Mouse (Mus musculus) gastrocnemius, adult 18-20 months (tissue): ENCODE data around the gene Prr22. TPM values are rescaled to one million over a fixed set of nuclear protein-coding genes. Genes with fewer than 3 reads are reported as not detected.
A peak's percentile ranks its signal among the peaks of the same experiment; 100 is the strongest.

Experiments
- DNase-seq: peaks from one replicate; pipeline ENCODE4 v3.0.0; 2021; ENCODE audit warnings: low spot score
- long read RNA-seq, 2 experiments: library from polyadenylated mRNA; stranded (forward); transcript quantifications; one replicate each; pipeline ENCODE4 v2.0.0; 2021
- total RNA-seq, 2 experiments: library from RNA; stranded (reverse); gene quantifications; 2 replicates each; pipeline ENCODE4 v1.2.3; 2021

The Prr22 gene
- total RNA-seq, result under 1 TPM; 0.16 to 0.28 TPM
- long read RNA-seq, experiment 1, result 0 reads
- long read RNA-seq, experiment 2, result 0 reads

GRCm38 (mm10) chr17:56769950-56770349 lies at the start of gene Prr22:
TSS of gene Prr22 (plus strand) at chr17:56770250.
- no peak for DNase-seq

GRCm38 (mm10) chr17:56722441-56722840 lies 47.6 kb upstream of the Prr22 start:
- peak; percentile 56 for DNase-seq

GRCm38 (mm10) chr17:56723419-56724161 lies 46.5 kb upstream of the Prr22 start:
- no peak for DNase-seq

- no peak for DNase-seq
Measured at GRCm38 (mm10) chr17:56727029-56727649, 42.9 kb upstream of the Prr22 start.

- DNase-seq, result no peak
Measured at GRCm38 (mm10) chr17:56727659-56728058, 42.4 kb upstream of the Prr22 start.

GRCm38 (mm10) chr17:56728117-56728516 lies 41.9 kb upstream of the Prr22 start:
- no peak for DNase-seq

GRCm38 (mm10) chr17:56729151-56729550 lies 40.9 kb upstream of the Prr22 start:
- no peak for DNase-seq

- no peak for DNase-seq
Measured at GRCm38 (mm10) chr17:56729656-56730055, 40.4 kb upstream of the Prr22 start.

GRCm38 (mm10) chr17:56736534-56736933 lies 33.5 kb upstream of the Prr22 start:
- no peak for DNase-seq

GRCm38 (mm10) chr17:56738221-56738620 lies 31.8 kb upstream of the Prr22 start:
- no peak for DNase-seq

- no peak for DNase-seq
Measured at GRCm38 (mm10) chr17:56740118-56740787, 29.8 kb upstream of the Prr22 start.

GRCm38 (mm10) chr17:56740788-56741160 lies 29.3 kb upstream of the Prr22 start:
- no peak for DNase-seq

- no peak for DNase-seq
Measured at GRCm38 (mm10) chr17:56744173-56744572, 25.9 kb upstream of the Prr22 start.

GRCm38 (mm10) chr17:56751404-56752072 lies 18.5 kb upstream of the Prr22 start:
- no peak for DNase-seq

GRCm38 (mm10) chr17:56753452-56753851 lies 16.6 kb upstream of the Prr22 start:
- no peak for DNase-seq

- DNase-seq, result no peak
Measured at GRCm38 (mm10) chr17:56754271-56755185, 15.5 kb upstream of the Prr22 start.

- peak; percentile 44 for DNase-seq
Measured at GRCm38 (mm10) chr17:56756703-56757399, 13.2 kb upstream of the Prr22 start.

- peak; percentile 86 for DNase-seq
Measured at GRCm38 (mm10) chr17:56757416-56758123, 12.5 kb upstream of the Prr22 start, which contains the start of gene Nrtn. TSS of gene Nrtn (minus strand) at chr17:56757530.

GRCm38 (mm10) chr17:56758132-56758531 lies 11.9 kb upstream of the Prr22 start:
- peak; percentile 77 for DNase-seq
